Mouse (Mus musculus): Measurements from ENCODE around the gene Wrnip1. TPM values are rescaled to one million over a fixed set of nuclear protein-coding genes. Genes with fewer than 3 reads are reported as not detected.

The Wrnip1 gene
- 19.1 and 19.4 TPM in 2 replicates for polyA plus RNA-seq (2015; fragmentation: Nextera tagmentation; extraction: Ambion mirVana)

DNA sequence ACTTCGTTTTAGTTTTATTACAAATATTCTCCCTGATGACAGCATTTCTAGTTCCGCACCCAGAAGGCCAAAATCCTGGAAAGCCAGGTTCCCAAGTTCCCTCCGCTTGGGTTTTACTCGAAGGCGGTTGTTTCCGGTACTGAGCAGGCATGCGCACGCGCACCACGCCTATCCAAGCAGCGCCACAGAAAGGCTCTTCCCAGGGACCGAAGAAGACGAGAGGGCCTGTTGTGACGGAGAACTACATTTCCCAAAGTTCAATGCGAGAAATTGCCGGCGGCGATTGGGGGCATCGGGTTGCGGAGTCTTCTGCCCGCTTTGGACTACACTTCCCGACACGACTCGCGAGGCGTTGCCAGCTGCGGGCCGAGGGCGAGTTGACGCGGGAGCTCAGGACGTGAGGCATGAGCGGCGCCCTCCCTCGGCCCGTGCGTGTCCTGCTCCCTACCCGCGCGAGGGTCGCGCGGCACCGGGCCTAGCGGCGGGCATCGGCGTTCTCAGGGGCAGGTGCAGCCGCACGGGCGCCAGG lies at the start of gene Wrnip1:
Gene Wrnip1, plus strand, starts transcription at position 346 of the 529 bp plus-strand sequence.
- H3K4me1 ChIP-seq, result peaks cover 39% of the 10 kb centered on the region
- under 1% methylated on average over 51 of the region's 51 CpGs for WGBS
- H3K27me3 ChIP-seq (replicated peaks), result no peaks in the 10 kb centered on the region
- no peaks in the 10 kb centered on the region for H3K9me3 ChIP-seq
- peak within 1 kb of the TSS; percentile 93 for H3K4me2 ChIP-seq
- H3K9ac ChIP-seq, result peak within 1 kb of the TSS; percentile 92
- H3K36me3 ChIP-seq, result peaks cover 20% of the 10 kb centered on the region
- ATAC-seq (ENCODE audit: extremely low read depth, insufficient number of reproducible peaks, low FRiP score, low TSS enrichment), result peak; percentile 91
- peak within 1 kb of the TSS; percentile 92 for H3K4me3 ChIP-seq
- H3K27ac ChIP-seq (replicated peaks), result peak within 1 kb of the TSS; percentile 81

DNA sequence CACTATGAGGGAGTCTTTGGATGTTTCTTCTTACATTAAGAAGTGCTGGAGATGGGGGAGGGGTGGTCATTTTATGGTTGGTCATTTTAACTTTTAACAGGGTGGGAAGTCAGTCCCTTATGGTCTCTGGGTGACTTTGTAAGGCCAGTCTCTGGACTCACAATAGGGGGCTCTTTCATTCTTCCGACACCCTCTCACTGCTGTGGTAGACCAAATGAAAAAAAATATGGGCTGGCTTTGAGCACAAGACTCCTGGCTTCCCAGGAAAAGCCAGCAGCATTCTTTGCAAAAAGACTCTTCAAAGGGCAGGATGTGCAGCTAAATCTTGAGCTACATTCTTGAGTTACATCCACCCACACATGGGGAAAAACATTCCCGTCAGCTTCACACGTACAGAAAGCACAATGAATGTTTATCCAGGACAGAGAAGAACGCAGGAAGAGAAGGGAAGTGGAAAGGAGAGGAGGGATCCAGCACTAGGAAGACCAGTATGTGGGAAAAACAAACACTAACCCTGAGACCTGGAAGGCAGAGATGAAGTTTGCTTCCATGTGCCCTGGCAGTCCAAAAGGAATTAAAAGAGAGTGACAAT lies 49.7 kb upstream of the Wrnip1 start:
- H3K9me3 ChIP-seq, result no peaks in the 10 kb centered on the region
- H3K4me3 ChIP-seq, result no peak overlapping the region
- H3K9ac ChIP-seq, result no peak overlapping the region
- WGBS, result 38% methylated on average over 4 of the region's 4 CpGs
- no peaks in the 10 kb centered on the region for H3K36me3 ChIP-seq
- no peak overlapping the region for H3K4me2 ChIP-seq
- no peak for ATAC-seq (ENCODE audit: extremely low read depth, insufficient number of reproducible peaks, low FRiP score, low TSS enrichment)
- H3K27me3 ChIP-seq (replicated peaks), result no peaks in the 10 kb centered on the region
- peak overlapping the region; percentile 43 for H3K27ac ChIP-seq (replicated peaks)
- peaks cover 9% of the 10 kb centered on the region for H3K4me1 ChIP-seq

GRCm38 (mm10) chr13:32759036-32759435 lies 42.8 kb upstream of the Wrnip1 start:
- Histone ChIP-seq H3K4me2 (no peak overlapping the region), H3K36me3 (no peaks in the 10 kb centered on the region), H3K27me3 (replicated peaks) (no peaks in the 10 kb centered on the region), H3K4me3 (no peak overlapping the region), H3K27ac (replicated peaks) (no peak overlapping the region), H3K4me1 (peaks cover 20% of the 10 kb centered on the region), H3K9me3 (no peaks in the 10 kb centered on the region), H3K9ac (no peak overlapping the region)
- WGBS, result 14% methylated on average over 4 of the region's 4 CpGs
- ATAC-seq (ENCODE audit: extremely low read depth, insufficient number of reproducible peaks, low FRiP score, low TSS enrichment), result no peak

- no peak overlapping the region for H3K27ac ChIP-seq (replicated peaks)
- H3K4me2 ChIP-seq, result no peak overlapping the region
- H3K4me3 ChIP-seq, result no peak overlapping the region
- no peaks in the 10 kb centered on the region for H3K9me3 ChIP-seq
- no peak overlapping the region for H3K9ac ChIP-seq
- no peak for ATAC-seq (ENCODE audit: extremely low read depth, insufficient number of reproducible peaks, low FRiP score, low TSS enrichment)
- H3K27me3 ChIP-seq (replicated peaks), result no peaks in the 10 kb centered on the region
- peaks cover 27% of the 10 kb centered on the region for H3K4me1 ChIP-seq
- no peaks in the 10 kb centered on the region for H3K36me3 ChIP-seq
- 78% methylated on average over 2 of the region's 2 CpGs for WGBS
Measured at GRCm38 (mm10) chr13:32760795-32761194, 41.0 kb upstream of the Wrnip1 start.

DNA sequence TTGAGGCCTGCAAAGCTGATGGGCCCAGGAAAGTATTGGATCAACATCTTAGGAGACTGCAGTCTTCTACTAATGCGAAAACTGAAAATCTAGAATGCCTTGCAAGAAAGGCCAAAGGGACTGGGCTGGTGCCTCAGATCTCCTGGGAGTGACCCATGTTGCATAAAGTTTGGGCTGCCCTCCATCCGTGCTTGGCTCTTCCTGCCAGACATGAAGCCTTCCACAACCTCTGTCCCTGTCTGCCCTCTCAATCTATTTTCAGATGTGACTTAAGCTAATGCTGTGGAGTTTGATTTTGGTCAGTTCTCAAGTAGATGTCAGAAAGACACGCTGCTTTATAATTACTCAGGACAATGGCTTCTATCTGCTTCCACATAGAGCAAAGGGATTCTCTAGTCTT lies 38.7 kb upstream of the Wrnip1 start:
- Histone ChIP-seq H3K4me2 (no peak overlapping the region), H3K27ac (replicated peaks) (no peak overlapping the region), H3K9me3 (no peaks in the 10 kb centered on the region), H3K4me3 (no peak overlapping the region), H3K36me3 (no peaks in the 10 kb centered on the region), H3K4me1 (peaks cover 27% of the 10 kb centered on the region), H3K27me3 (replicated peaks) (no peaks in the 10 kb centered on the region), H3K9ac (no peak overlapping the region)
- ATAC-seq (ENCODE audit: extremely low read depth, insufficient number of reproducible peaks, low FRiP score, low TSS enrichment), result no peak
- WGBS, result 59% methylated on average over 3 of the region's 3 CpGs

DNA sequence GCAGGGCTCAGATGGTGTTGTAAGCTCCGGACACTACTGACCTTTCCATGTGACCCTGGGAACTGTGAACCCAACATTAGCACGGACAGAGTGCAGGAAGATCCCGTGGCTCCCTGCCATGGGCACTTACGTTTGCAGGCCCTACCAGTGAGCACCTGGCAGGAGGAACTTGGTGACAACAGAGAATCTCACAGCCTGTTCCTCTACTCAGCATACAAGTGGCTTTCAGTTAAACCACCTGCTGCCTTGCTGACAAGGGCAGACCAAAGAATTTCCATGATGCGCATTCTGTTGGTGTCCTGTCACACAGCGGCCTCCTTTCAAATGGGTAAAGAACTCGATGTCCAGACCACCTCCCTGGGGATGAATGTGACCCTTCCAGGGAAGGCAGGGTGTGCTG lies 37.4 kb upstream of the Wrnip1 start:
- 14% methylated on average over 7 of the region's 7 CpGs for WGBS
- Histone ChIP-seq H3K4me2 (no peak overlapping the region), H3K36me3 (no peaks in the 10 kb centered on the region), H3K27ac (replicated peaks) (peak overlapping the region; percentile 53; the same call in 1 of the 2 replicates), H3K9ac (no peak overlapping the region), H3K4me1 (peaks cover 27% of the 10 kb centered on the region), H3K9me3 (no peaks in the 10 kb centered on the region), H3K27me3 (replicated peaks) (no peaks in the 10 kb centered on the region), H3K4me3 (no peak overlapping the region)
- ATAC-seq (ENCODE audit: extremely low read depth, insufficient number of reproducible peaks, low FRiP score, low TSS enrichment), result no peak

DNA sequence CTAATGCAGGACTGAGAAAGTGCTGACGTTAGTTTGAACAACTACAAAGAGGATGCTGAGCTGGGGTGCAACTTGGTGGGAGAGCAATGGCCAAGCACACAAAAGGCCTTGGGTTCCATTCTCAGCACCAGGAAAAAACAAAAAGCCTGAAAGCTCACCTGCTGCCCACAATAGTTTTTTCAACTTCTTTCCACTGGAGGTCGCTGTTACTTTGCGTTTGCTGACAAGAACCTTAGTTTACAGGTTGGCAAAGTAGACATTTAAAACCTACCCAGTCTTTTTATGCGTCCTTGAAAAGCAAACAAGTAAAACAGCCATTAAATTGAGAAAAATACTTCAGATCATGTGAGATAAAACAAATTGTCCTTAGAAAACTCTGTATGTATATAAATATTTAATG lies 33.7 kb upstream of the Wrnip1 start:
- Histone ChIP-seq H3K9ac (no peak overlapping the region), H3K9me3 (no peaks in the 10 kb centered on the region), H3K4me2 (no peak overlapping the region), H3K4me3 (no peak overlapping the region), H3K27ac (replicated peaks) (no peak overlapping the region), H3K4me1 (peaks cover 33% of the 10 kb centered on the region), H3K27me3 (replicated peaks) (no peaks in the 10 kb centered on the region), H3K36me3 (no peaks in the 10 kb centered on the region)
- ATAC-seq (ENCODE audit: extremely low read depth, insufficient number of reproducible peaks, low FRiP score, low TSS enrichment), result no peak
- 11% methylated on average over 4 of the region's 4 CpGs for WGBS

DNA sequence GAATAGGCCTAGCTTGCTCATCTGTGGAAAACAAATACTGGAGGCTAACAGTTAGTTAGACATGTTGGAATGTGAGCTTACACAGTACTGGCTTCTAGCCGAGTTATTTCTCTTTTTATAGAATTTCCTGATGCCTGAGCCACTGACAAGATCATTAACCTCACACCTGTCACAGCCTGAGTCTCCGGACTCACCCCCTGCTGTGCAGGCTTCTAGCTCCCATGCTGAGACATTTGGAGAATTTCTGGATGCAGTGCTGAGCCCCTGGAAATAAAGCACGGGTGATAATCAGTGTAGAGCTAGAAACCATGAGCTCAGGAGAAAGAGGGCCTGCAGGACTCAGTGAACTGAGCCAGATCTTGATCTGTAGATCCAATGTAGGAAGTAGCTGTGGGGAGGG lies 31.9 kb upstream of the Wrnip1 start:
- Histone ChIP-seq H3K4me3 (no peak overlapping the region), H3K36me3 (no peaks in the 10 kb centered on the region), H3K4me2 (no peak overlapping the region), H3K9me3 (no peaks in the 10 kb centered on the region), H3K27ac (replicated peaks) (peak overlapping the region; percentile 67), H3K27me3 (replicated peaks) (no peaks in the 10 kb centered on the region), H3K4me1 (peaks cover 17% of the 10 kb centered on the region), H3K9ac (no peak overlapping the region)
- ATAC-seq (ENCODE audit: extremely low read depth, insufficient number of reproducible peaks, low FRiP score, low TSS enrichment), result no peak
- 12% methylated on average over 3 of the region's 3 CpGs for WGBS

DNA sequence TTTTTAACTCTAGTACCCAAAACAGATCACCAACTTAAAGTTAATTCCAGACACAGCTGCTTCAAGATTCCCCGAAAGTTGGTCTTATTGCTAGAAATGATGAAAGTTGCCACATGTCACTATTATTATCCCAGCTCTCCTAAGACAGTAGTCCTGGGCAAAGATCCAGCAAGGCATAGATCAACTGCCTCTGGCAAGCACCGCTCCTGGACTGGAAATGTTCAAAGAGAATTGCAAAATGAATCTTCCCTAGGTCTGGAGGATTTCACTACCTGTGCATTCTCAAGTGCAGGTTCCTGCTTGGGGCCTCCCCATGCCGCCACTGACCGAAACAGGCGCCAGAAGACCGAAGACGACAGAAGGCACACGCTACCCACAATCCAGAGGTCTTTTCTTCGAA lies 25.9 kb upstream of the Wrnip1 start:
- Histone ChIP-seq H3K27me3 (replicated peaks) (no peaks in the 10 kb centered on the region), H3K9ac (no peak overlapping the region), H3K36me3 (no peaks in the 10 kb centered on the region), H3K4me1 (peaks cover 21% of the 10 kb centered on the region), H3K4me3 (no peak overlapping the region), H3K4me2 (no peak overlapping the region), H3K9me3 (no peaks in the 10 kb centered on the region), H3K27ac (replicated peaks) (peak overlapping the region; percentile 52)
- WGBS, result 80% methylated on average over 9 of the region's 9 CpGs
- ATAC-seq (ENCODE audit: extremely low read depth, insufficient number of reproducible peaks, low FRiP score, low TSS enrichment), result no peak

GRCm38 (mm10) chr13:32776350-32776749 lies 25.5 kb upstream of the Wrnip1 start:
- H3K4me2 ChIP-seq, result no peak overlapping the region
- no peaks in the 10 kb centered on the region for H3K27me3 ChIP-seq (replicated peaks)
- no peak overlapping the region for H3K9ac ChIP-seq
- ATAC-seq (ENCODE audit: extremely low read depth, insufficient number of reproducible peaks, low FRiP score, low TSS enrichment), result no peak
- peak overlapping the region; percentile 52 for H3K27ac ChIP-seq (replicated peaks)
- 71% methylated on average over 10 of the region's 10 CpGs for WGBS
- no peaks in the 10 kb centered on the region for H3K9me3 ChIP-seq
- peaks cover 21% of the 10 kb centered on the region for H3K4me1 ChIP-seq
- no peak overlapping the region for H3K4me3 ChIP-seq
- H3K36me3 ChIP-seq, result no peaks in the 10 kb centered on the region

DNA sequence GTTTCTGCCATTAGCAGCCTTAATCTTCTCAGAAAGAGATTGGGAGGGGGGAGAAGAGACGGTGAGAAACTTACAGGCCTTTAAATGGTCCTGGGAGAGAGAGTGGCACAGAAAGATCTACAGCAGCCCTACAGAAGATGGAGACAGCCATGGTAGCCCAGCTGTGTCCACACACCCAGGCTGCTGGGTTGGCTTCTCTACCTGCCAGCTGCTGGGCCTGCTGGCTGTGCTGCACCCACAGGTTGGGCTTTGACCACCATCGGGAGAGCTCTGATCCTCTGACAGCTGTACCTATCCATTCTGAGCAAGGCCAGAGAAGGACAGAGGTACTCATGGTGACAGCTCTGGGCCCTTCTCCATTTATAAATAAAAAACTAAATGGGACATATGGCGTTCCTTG lies 23.0 kb upstream of the Wrnip1 start:
- H3K4me3 ChIP-seq, result no peak overlapping the region
- 58% methylated on average over 3 of the region's 3 CpGs for WGBS
- H3K27ac ChIP-seq (replicated peaks), result no peak overlapping the region
- H3K9ac ChIP-seq, result no peak overlapping the region
- no peaks in the 10 kb centered on the region for H3K9me3 ChIP-seq
- no peak for ATAC-seq (ENCODE audit: extremely low read depth, insufficient number of reproducible peaks, low FRiP score, low TSS enrichment)
- H3K4me1 ChIP-seq, result peaks cover 21% of the 10 kb centered on the region
- H3K36me3 ChIP-seq, result no peaks in the 10 kb centered on the region
- H3K4me2 ChIP-seq, result no peak overlapping the region
- H3K27me3 ChIP-seq (replicated peaks), result no peaks in the 10 kb centered on the region

DNA sequence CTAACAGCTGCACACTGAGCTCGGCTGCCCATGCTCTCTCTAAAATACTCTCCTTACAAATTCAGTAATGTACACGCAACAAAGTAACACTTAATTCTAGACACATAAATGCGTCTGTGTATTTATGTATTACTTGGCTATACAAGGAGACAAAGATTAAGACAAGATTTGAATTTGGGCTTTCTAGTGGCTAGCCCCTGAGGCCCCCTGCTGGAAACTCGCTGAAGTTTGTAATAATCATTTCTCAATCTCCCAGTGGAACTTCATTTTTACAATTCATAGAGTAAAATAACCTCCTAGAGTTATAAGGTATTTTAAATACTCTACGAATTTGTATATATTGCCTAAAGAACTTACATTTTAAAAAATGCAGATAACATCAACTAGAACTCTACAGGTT lies 18.8 kb upstream of the Wrnip1 start:
- ATAC-seq (ENCODE audit: extremely low read depth, insufficient number of reproducible peaks, low FRiP score, low TSS enrichment), result no peak
- Histone ChIP-seq H3K9ac (no peak overlapping the region), H3K4me3 (no peak overlapping the region), H3K4me2 (no peak overlapping the region), H3K9me3 (no peaks in the 10 kb centered on the region), H3K36me3 (no peaks in the 10 kb centered on the region), H3K4me1 (no peaks in the 10 kb centered on the region), H3K27me3 (replicated peaks) (no peaks in the 10 kb centered on the region), H3K27ac (replicated peaks) (no peak overlapping the region)
- WGBS, result 53% methylated on average over 5 of the region's 5 CpGs

Data from heart, embryonic 13.5 days (tissue).